Mouse (Mus musculus): ENCODE measurements around the gene Slc25a30.
"Not testable (repeated sequence)": the region's sequence is repeated elsewhere in the genome, so short reads cannot be mapped to it uniquely, and the experiment has no call there.

The Slc25a30 gene

GRCm38 (mm10) chr14:75791372-75791771, 4.5 kb upstream of the Slc25a30 start:
- DNase-seq = no peak

- DNase-seq = no peak
Measured at GRCm38 (mm10) chr14:75790411-75790996, 3.7 kb upstream of the Slc25a30 start.

GRCm38 (mm10) chr14:75789291-75789690, 2.5 kb upstream of the Slc25a30 start:
- no peak for DNase-seq

GRCm38 (mm10) chr14:75787794-75788175, 948 bp upstream of the Slc25a30 start:
- DNase-seq = no peak

- DNase-seq = peak; percentile 73
Measured at GRCm38 (mm10) chr14:75786424-75786867, 391 bp downstream of the Slc25a30 start.

- DNase-seq = no peak
Measured at GRCm38 (mm10) chr14:75779913-75780312, 6.9 kb downstream of the Slc25a30 start.

- DNase-seq = no peak
Measured at GRCm38 (mm10) chr14:75776637-75777036, 10.2 kb downstream of the Slc25a30 start.

GRCm38 (mm10) chr14:75773431-75773830, 13.4 kb downstream of the Slc25a30 start:
- no peak for DNase-seq

- DNase-seq = not testable (repeated sequence)
Measured at GRCm38 (mm10) chr14:75772407-75772806, 14.4 kb downstream of the Slc25a30 start.

- no peak for DNase-seq
Measured at GRCm38 (mm10) chr14:75771101-75771501, 15.7 kb downstream of the Slc25a30 start.

- no peak for DNase-seq
Measured at GRCm38 (mm10) chr14:75769334-75769733, 17.5 kb downstream of the Slc25a30 start.

GRCm38 (mm10) chr14:75768275-75768608, 18.6 kb downstream of the Slc25a30 start:
- no peak for DNase-seq

GRCm38 (mm10) chr14:75767492-75768274, 19.2 kb downstream of the Slc25a30 start:
- DNase-seq = peak; percentile 77

- peak; percentile 78 for DNase-seq
Measured at GRCm38 (mm10) chr14:75761028-75761805, 25.6 kb downstream of the Slc25a30 start.

- DNase-seq = peak; percentile 96
Measured at GRCm38 (mm10) chr14:75758401-75758800, 28.4 kb downstream of the Slc25a30 start.

GRCm38 (mm10) chr14:75757821-75758220, 29.0 kb downstream of the Slc25a30 start:
- peak; percentile 61 for DNase-seq

- DNase-seq = peak; percentile 36
Measured at GRCm38 (mm10) chr14:75756971-75757370, 29.9 kb downstream of the Slc25a30 start.

GRCm38 (mm10) chr14:75753991-75754817, 32.6 kb downstream of the Slc25a30 start, which contains the start of gene Cog3:
Gene Cog3, minus strand, starts transcription at chr14:75754517.
- peak; percentile 97 for DNase-seq

- peak; percentile 36 for DNase-seq
Measured at GRCm38 (mm10) chr14:75753206-75753605, 33.6 kb downstream of the Slc25a30 start.

GRCm38 (mm10) chr14:75751040-75751439, 35.8 kb downstream of the Slc25a30 start:
- DNase-seq = no peak

- DNase-seq = no peak
Measured at GRCm38 (mm10) chr14:75749123-75749522, 37.7 kb downstream of the Slc25a30 start.

- no peak for DNase-seq
Measured at GRCm38 (mm10) chr14:75747960-75748359, 38.9 kb downstream of the Slc25a30 start.

GRCm38 (mm10) chr14:75741904-75742303, 44.9 kb downstream of the Slc25a30 start:
- no peak for DNase-seq

Data from cerebellum, adult 9-10 months (tissue).